Mouse (Mus musculus) myocyte (in vitro differentiated cells): Measurements from ENCODE around the gene Cars. TPM values are rescaled to one million over a fixed set of nuclear protein-coding genes. Genes with fewer than 3 reads are reported as not detected.

Experiments
- H3K27me3 ChIP-seq: one replicate; pipeline ENCODE4 v1.6.1; 2011; ENCODE audit not compliant: control insufficient read depth, insufficient read depth, insufficient read length
- H3K36me3 ChIP-seq: one replicate; pipeline ENCODE4 v1.6.1; 2011; ENCODE audit not compliant: control insufficient read depth, insufficient read depth
- H3K4me2 ChIP-seq: one replicate; pipeline ENCODE4 v1.6.1; 2011; ENCODE audit warnings: low read depth, control low read depth
- H3K4me3 ChIP-seq: one replicate; pipeline ENCODE4 v1.5.1; 2011; ENCODE audit warnings: mild to moderate bottlenecking, control low read depth, moderate library complexity
- H3K79me2 ChIP-seq: one replicate; pipeline ENCODE4 v1.6.1; 2011; ENCODE audit not compliant: control insufficient read depth, insufficient read depth
- H3ac ChIP-seq: one replicate; pipeline ENCODE4 v1.6.1; 2011; ENCODE audit not compliant: control insufficient read depth, insufficient read length
- CEBPB ChIP-seq: IDR thresholded peaks from 2 replicates; pipeline ENCODE4 v1.6.1; 2011; ENCODE audit warnings: mild to moderate bottlenecking, moderate library complexity; ENCODE audit not compliant: poor library complexity, insufficient read depth, severe bottlenecking
- E2F4 ChIP-seq: IDR thresholded peaks from one replicate; pipeline ENCODE4 v1.6.1; 2011; ENCODE audit warnings: mild to moderate bottlenecking, control low read depth, moderate library complexity; ENCODE audit not compliant: insufficient read depth
- MAX ChIP-seq: IDR thresholded peaks from one replicate; pipeline ENCODE4 v1.6.1; 2011; ENCODE audit warnings: low read depth, mild to moderate bottlenecking, control low read depth
- MYOD1 ChIP-seq, 3 experiments: IDR thresholded peaks; one replicate each; pipeline ENCODE4 v1.6.1; 2011; ENCODE audit warnings: control low read depth in 2 of 3, low read depth in 2 of 3, mild to moderate bottlenecking in 2 of 3, moderate library complexity in 1 of 3; ENCODE audit not compliant: insufficient read length in 2 of 3, control insufficient read depth in 1 of 3
- MYOG ChIP-seq, 3 experiments: IDR thresholded peaks; one replicate each; pipeline ENCODE4 v1.6.1; 2011; ENCODE audit warnings: control low read depth in 2 of 3, low read depth in 2 of 3, mild to moderate bottlenecking in 2 of 3; ENCODE audit not compliant: insufficient read length in 2 of 3, control insufficient read depth in 1 of 3, insufficient read depth in 1 of 3
- POLR2A ChIP-seq: IDR thresholded peaks from one replicate; pipeline ENCODE4 v1.6.1; 2011; ENCODE audit warnings: low read depth, mild to moderate bottlenecking, control low read depth, moderate library complexity; ENCODE audit not compliant: insufficient read length
- POLR2AphosphoS2 ChIP-seq: IDR thresholded peaks from one replicate; pipeline ENCODE4 v1.6.1; 2011; ENCODE audit warnings: low read depth, control low read depth; ENCODE audit not compliant: insufficient read length
- REST ChIP-seq: IDR thresholded peaks from one replicate; pipeline ENCODE4 v1.6.1; 2011; ENCODE audit warnings: mild to moderate bottlenecking, control low read depth, moderate library complexity; ENCODE audit not compliant: insufficient read depth, insufficient read length
- SRF ChIP-seq: IDR thresholded peaks from one replicate; pipeline ENCODE4 v1.6.1; 2011; ENCODE audit warnings: low read depth; ENCODE audit not compliant: control insufficient read depth, insufficient read length
- TCF12 ChIP-seq: IDR thresholded peaks from one replicate; pipeline ENCODE4 v1.6.1; 2011; ENCODE audit warnings: mild to moderate bottlenecking, control low read depth; ENCODE audit not compliant: poor library complexity, insufficient read depth, severe bottlenecking
- TCF3 ChIP-seq: IDR thresholded peaks from one replicate; pipeline ENCODE4 v1.6.1; 2011; ENCODE audit warnings: low read depth, control low read depth; ENCODE audit not compliant: insufficient read length
- USF1 ChIP-seq: IDR thresholded peaks from one replicate; pipeline ENCODE4 v1.6.1; 2011; ENCODE audit warnings: low read depth, mild to moderate bottlenecking, control low read depth, moderate library complexity
- polyA plus RNA-seq: library from polyadenylated mRNA; unstranded; fragments of >200 nt; fragmentation: generic; extraction: Trizol; gene quantifications from one replicate; pipeline ENCODE4 v1.2.1, GENCODE M21; 2012; ENCODE audit warnings: missing spikeins

Cars gene
- polyA plus RNA-seq, 1 experiment = 237 TPM

DNA sequence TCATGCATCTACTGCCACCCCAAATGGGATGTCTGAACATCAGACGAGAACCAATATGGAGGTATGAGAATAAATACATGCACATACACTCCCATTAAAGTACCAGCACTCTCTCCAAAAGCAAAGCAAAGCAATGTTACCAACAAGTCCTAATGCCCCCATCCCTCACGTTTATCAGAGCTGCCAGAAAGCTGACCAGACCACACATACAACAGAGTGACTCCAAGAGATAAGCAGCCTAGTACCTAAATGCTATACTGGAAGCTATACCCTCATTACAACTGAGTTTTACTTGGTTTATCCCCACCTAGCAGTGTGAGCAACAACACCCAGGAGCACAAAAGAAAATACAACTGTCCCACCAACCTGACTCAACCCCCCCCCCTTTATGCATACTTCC is 66.6 kb downstream of the Cars start:
- TF ChIP-seq CEBPB (no peak), TCF12 (no peak), E2F4 (no peak), MYOD1 (IDR thresholded peaks at IDR 0.05; ENCODE audit: control insufficient read depth in 1 of 3, insufficient read length in 2 of 3, low read depth in 2 of 3) (no peak)
- peaks cover 53% of the 10 kb centered on the region for H3K36me3 ChIP-seq
- H3K4me2 ChIP-seq = no peak overlapping the region

DNA sequence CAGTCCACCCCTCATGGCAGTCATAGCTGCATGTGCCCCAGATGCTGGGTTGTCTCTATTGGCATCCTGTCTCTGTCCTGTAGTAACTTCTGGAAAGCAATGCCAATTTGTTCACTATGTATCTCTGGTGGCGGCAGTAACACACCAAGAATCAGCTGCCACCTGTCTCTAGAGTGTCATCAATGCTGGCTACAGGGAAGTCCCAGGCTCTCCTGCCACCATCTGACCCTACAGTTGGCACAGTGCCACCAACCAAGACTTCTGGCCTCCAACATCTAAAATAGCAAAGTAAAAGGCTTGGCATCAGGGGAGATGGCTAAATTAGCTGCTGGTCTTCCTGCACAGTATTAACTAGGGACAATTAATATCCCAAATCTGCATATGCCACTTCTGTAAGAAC is 67.5 kb downstream of the Cars start:
- TF ChIP-seq TCF12 = no peak
- TF ChIP-seq MYOG (IDR thresholded peaks at IDR 0.05; ENCODE audit: control insufficient read depth in 1 of 3, insufficient read depth in 1 of 3, insufficient read length in 2 of 3, low read depth in 2 of 3) = peak in 2 of 3 experiments; percentile 7 to 24
- TF ChIP-seq USF1 = no peak
- no peak for TF ChIP-seq SRF
- peak in 1 of 3 experiments; percentile 59 for TF ChIP-seq MYOD1 (IDR thresholded peaks at IDR 0.05; ENCODE audit: control insufficient read depth in 1 of 3, insufficient read length in 2 of 3, low read depth in 2 of 3)
- no peak for TF ChIP-seq POLR2A
- TF ChIP-seq REST = no peak
- TF ChIP-seq CEBPB = no peak
- H3K79me2 ChIP-seq = peaks cover 7% of the 10 kb centered on the region
- no peak overlapping the region for H3K4me2 ChIP-seq
- H3K4me3 ChIP-seq = no peak overlapping the region
- peaks cover 55% of the 10 kb centered on the region for H3K36me3 ChIP-seq
- no peaks in the 10 kb centered on the region for H3K27me3 ChIP-seq
- no peak overlapping the region for H3ac ChIP-seq

More for the DNA sequence above, 66.6 kb downstream of the Cars start:
- no peak overlapping the region for H3K4me3 ChIP-seq
- H3K79me2 ChIP-seq = peaks cover 13% of the 10 kb centered on the region
- no peaks in the 10 kb centered on the region for H3K27me3 ChIP-seq
- no peak overlapping the region for H3ac ChIP-seq

DNA sequence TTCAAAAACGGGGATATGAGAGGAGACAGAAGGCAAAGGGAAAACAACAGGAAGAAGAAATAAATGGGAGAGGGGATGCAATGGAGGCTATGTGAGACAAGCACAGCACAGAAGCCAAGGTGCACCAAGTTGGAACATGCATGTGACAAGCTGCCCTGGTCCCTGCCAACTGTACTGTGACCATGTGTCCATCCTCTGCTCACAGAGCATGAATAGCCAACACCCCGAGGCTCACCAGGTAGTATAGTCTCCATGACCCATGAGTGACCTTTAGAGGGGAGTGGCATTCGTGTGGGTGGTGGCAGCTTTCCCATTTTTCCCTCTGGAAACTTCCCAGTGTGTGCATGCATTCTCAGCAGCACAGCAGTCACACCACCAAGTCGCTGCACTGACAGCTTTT is 80.6 kb downstream of the Cars start:
- TF ChIP-seq SRF (no peak), MYOG (IDR thresholded peaks at IDR 0.05; ENCODE audit: control insufficient read depth in 1 of 3, insufficient read depth in 1 of 3, insufficient read length in 2 of 3, low read depth in 2 of 3) (no peak), USF1 (no peak), E2F4 (no peak), TCF3 (no peak), CEBPB (no peak), POLR2AphosphoS2 (no peak), TCF12 (no peak), MAX (no peak), REST (no peak), POLR2A (no peak), MYOD1 (IDR thresholded peaks at IDR 0.05; ENCODE audit: control insufficient read depth in 1 of 3, insufficient read length in 2 of 3, low read depth in 2 of 3) (no peak)
- Histone ChIP-seq H3ac (no peak overlapping the region), H3K27me3 (no peaks in the 10 kb centered on the region), H3K4me3 (no peak overlapping the region), H3K36me3 (peaks cover 46% of the 10 kb centered on the region), H3K4me2 (no peak overlapping the region), H3K79me2 (no peaks in the 10 kb centered on the region)

DNA sequence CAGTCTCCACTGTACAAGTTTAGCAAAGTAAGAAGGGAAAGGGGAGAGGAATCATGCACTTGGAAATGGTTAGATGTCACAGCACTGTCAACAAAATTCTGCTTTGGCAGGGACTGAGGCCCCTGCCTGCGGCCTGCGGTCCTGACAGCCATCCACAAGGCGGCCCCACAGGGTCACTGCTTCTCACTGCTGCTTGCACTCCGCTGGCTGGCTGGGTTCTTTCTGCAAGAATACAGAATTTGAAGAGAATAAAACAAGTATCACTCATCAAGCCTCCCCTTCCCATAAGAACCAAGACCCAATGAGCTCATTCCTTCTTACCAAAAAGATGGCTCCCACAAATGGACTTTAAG is 85.5 kb downstream of the Cars start:
- H3ac ChIP-seq = no peak overlapping the region
- TF ChIP-seq POLR2AphosphoS2 (no peak), E2F4 (no peak), MYOD1 (IDR thresholded peaks at IDR 0.05; ENCODE audit: control insufficient read depth in 1 of 3, insufficient read length in 2 of 3, low read depth in 2 of 3) (no peak), SRF (no peak), MAX (no peak), POLR2A (no peak), CEBPB (no peak), MYOG (IDR thresholded peaks at IDR 0.05; ENCODE audit: control insufficient read depth in 1 of 3, insufficient read depth in 1 of 3, insufficient read length in 2 of 3, low read depth in 2 of 3) (no peak), USF1 (no peak), REST (no peak), TCF3 (no peak), TCF12 (no peak)
- H3K27me3 ChIP-seq = no peaks in the 10 kb centered on the region
- H3K36me3 ChIP-seq = peaks cover 18% of the 10 kb centered on the region
- no peaks in the 10 kb centered on the region for H3K79me2 ChIP-seq
- H3K4me2 ChIP-seq = no peak overlapping the region
- H3K4me3 ChIP-seq = no peak overlapping the region

DNA sequence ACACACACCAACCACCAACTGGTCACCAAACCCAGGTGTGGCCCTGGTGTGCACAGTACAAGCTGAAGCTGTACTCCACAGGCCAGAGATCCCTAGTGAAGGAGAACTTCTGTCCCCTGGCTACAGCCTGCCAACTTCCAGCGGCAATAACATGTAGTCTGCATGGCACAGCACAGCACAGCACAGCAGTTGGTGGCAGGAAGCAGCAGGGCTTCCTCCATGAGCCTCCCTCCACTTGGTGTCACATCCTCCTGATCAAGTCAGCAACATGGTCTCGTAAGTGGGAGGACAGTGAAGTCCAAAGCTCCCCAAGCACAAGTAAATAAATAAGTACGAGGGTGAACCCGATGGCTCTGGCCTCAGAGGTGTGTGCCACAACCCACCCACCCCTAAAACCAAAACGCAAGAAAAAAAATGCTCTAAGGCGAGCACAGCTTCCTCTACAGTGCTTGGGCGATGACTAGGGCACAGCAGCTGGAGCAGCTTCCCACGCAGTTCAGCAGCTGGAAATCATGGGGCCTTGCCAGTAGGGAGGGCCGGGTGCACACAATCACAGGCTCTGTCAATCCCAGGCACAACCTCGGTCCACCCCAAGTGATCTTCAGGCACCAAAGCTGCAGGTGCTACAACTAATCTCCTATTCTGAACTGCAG is 86.0 kb downstream of the Cars start:
- no peak overlapping the region for H3ac ChIP-seq
- TF ChIP-seq TCF3 (no peak), MYOD1 (IDR thresholded peaks at IDR 0.05; ENCODE audit: control insufficient read depth in 1 of 3, insufficient read length in 2 of 3, low read depth in 2 of 3) (peak in 1 of 3 experiments; percentile 56)
- H3K36me3 ChIP-seq = peaks cover 13% of the 10 kb centered on the region
- no peaks in the 10 kb centered on the region for H3K79me2 ChIP-seq
- H3K4me2 ChIP-seq = no peak overlapping the region
- H3K4me3 ChIP-seq = no peak overlapping the region
- H3K27me3 ChIP-seq = no peaks in the 10 kb centered on the region
